Mouse (Mus musculus): ENCODE measurements at regions not wholly inside any gene's neighbourhood (a gene's known extent, or its start where the extent isn't known, plus 50 kb on each side); places are given as distances from the start of the nearest gene placed in this dataset.

- TF ChIP-seq CTCF (IDR thresholded peaks at IDR 0.05; ENCODE audit: low read depth): no peak
- no peak for TF ChIP-seq EP300 (IDR thresholded peaks at IDR 0.05; ENCODE audit: low read depth)
Measured at GRCm38 (mm10) chr1:92366249-92366648, 107.4 kb downstream of the Ndufa10 start.

All from heart, postnatal 0 days (tissue).